In the genomic region with DNA sequence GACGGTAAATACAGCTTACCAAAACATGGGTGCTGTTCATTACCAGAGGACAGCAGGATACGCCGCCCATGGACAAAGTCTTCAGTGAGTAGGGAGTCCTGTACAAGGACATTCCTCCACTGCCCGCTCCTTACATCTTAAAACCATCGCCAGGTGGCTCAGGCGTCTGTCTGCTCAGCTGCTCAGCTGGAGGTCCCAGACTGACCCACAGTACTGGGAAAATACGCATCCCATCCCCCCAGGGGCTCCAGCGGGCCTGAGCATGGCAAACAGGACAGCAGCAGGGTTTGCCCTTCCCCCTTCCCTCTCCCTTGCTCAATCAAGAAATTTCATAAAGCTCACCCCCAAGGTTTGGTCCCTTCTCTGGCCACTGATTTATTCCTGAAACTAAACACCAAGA, we compare ENCODE assay signal across 14 mouse cellular contexts.
"Had no signal": no experiment of that assay in that cellular context is flagged by ENCODE, and none has a peak within 500 bp of the region (broad histone marks: within the 10 kb centered on the region; RNA-seq: fewer than 3 reads in every experiment).

No protein-coding gene starts in this region.

- H3K4me2 ChIP-seq: limb, embryonic 13.5 days; midbrain, embryonic 15.5 days; neural tube, embryonic 12.5 days had no signal

- H3K9ac ChIP-seq: limb, embryonic 13.5 days; liver, embryonic 14.5 days; midbrain, embryonic 15.5 days; neural tube, embryonic 12.5 days had no signal

- H3K4me3 ChIP-seq: limb, embryonic 13.5 days; midbrain, embryonic 10.5 days; midbrain, embryonic 15.5 days; neural tube, embryonic 12.5 days had no signal

- H3K9me3 ChIP-seq: limb, embryonic 13.5 days; midbrain, embryonic 10.5 days; midbrain, embryonic 15.5 days; neural tube, embryonic 12.5 days had no signal

- H3K4me1 ChIP-seq: midbrain, embryonic 15.5 days; neural tube, embryonic 12.5 days had no signal

- H3K36me3 ChIP-seq: midbrain, embryonic 10.5 days; midbrain, embryonic 15.5 days; neural tube, embryonic 12.5 days had no signal

- H3K27me3 ChIP-seq: limb, embryonic 13.5 days; midbrain, embryonic 15.5 days; neural tube, embryonic 12.5 days had no signal

- H3K27ac ChIP-seq: limb, embryonic 13.5 days; liver, embryonic 14.5 days; midbrain, embryonic 10.5 days; midbrain, embryonic 15.5 days; neural tube, embryonic 12.5 days had no signal

- DNase-seq: layer of hippocampus, adult 9-11 months; layer of hippocampus, postnatal 36 days; lung, adult 2 months; lung, postnatal 36 days; right cerebral cortex, postnatal 4 days; spleen, adult 18-20 months; thymus, adult 18-20 months; thymus, postnatal 14 days had no signal

- ATAC-seq: lung, postnatal 0 days; midbrain, embryonic 15.5 days had no signal
